Mouse (Mus musculus) 3134 (cell line): ENCODE measurements around the gene Adamts3.

Experiments
- DNase-seq: peaks from one replicate; pipeline ENCODE4 v3.0.0-alpha.2; 2011; ENCODE audit warnings: low spot score; ENCODE audit not compliant: insufficient read length; ENCODE audit errors: extremely low read depth

Adamts3 gene

DNA sequence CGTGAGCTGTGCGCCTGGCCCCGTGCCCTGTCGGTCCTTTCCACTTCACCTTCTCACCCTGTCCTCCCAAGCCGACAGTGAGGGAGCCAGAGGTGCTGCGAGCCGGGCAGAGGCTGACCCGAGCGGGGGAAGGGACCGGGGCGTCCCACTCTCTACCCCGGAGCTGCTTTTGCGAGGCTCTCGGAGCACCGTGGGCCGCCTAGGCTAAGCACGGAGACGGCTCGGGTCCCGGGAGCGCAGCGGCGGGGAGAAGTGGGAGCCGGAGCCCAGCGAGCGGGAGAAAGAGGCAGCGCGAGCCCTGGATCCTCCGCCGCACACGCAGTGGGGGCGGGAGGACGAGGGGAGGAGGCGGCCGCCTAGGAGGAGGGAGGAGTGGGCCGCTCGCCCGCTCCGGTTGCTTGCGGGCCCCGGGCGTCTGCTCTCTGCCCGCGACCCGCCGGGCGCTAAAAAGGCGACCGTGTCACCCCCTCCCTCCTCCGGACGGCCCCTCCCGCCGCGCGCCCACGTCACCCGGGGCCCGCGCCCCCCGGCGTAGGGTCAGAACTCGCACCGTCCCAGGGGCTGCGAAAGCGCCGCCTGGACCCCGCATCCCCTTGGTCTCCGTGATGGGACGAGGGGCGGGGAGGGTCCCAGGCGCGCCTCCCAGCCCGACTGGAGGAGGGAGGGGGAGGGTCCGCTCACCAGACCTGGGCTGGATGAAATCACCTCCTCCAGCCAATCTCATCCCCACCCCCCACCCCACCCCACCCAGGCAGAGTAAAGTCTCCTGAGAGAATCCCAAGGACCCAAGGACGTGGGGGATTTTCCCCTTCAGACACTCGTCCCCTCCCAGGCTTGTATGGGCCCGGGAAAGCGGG lies at the start of gene Adamts3:
Adamts3 (minus strand) TSS at position 284 of the 857 bp plus-strand sequence.
- no peak for DNase-seq

DNA sequence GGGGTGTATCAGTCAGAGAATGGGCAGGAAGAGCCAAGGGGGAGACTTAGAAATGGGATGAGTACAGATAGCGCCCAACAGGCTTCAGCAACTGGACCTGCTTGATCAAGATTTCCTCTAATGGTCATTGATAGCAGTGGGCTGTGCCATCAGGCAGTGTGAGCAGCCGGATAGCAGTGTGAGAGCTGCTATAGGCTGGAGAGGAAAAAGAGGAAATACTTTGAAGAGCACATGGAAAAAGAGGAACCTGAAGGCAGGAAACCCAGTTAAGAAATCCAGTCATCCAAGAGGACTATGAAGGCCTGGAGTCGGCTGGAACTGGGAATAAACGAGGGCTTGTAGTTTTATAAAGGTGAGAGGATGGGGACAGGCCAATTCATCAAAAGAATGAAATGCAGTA lies 48.4 kb upstream of the Adamts3 start:
- DNase-seq, result no peak

DNA sequence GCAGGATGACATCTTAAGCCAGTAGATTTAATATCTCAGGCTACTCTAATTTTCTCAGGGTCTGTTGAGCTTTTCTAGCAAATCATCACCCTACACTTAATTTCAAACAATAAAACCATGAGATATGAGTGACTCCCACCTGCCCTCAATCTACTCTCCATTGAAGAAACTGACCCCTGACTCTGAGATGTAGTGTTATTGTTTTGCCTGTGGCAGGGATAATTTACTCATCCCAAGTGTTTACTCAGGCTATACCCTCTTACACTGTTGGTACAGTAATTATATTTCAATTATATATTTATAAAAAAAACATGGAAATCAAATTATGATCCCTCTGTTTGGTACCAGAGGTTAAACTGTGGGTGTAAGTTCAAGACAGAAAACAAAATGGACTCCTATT lies 29.2 kb upstream of the Adamts3 start:
- DNase-seq, result no peak

DNA sequence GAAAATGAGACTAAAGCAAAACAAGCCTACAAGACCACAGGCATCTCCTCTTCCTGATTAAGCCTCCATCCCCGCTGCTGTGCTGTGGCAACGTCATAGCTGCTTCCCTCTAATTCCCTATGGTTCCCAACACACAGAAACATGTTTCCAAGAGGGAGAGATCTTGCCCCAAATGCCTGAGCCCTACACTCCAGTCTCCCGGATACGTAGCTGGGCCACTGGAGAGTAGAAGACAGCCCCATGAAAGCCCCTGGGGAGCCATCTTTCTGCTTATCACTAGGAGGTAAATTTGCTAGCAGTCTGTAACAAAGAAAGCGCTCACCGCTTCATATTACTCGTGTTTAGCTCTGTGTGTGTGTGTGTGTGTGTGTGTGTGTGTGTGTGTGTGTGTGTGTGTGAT lies 28.8 kb upstream of the Adamts3 start:
- no peak for DNase-seq

DNA sequence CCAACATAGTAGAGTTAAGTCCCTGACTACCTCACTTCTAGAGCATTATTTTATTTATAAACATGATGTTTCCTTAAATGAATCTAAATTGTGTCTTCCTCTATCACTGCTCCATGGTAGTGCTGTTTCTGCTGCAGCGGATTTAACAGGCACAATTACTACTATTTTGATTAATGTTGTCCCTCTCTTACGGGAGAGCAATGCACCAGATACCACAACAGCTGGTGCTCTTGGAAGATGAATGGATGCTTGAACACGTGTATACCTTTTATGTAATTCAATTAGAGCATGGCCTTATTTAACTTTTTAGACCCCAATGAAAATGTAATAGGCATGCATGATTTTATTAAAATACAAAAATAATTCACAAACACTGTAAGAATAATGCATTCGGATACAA lies 28.4 kb upstream of the Adamts3 start:
- DNase-seq, result no peak

DNA sequence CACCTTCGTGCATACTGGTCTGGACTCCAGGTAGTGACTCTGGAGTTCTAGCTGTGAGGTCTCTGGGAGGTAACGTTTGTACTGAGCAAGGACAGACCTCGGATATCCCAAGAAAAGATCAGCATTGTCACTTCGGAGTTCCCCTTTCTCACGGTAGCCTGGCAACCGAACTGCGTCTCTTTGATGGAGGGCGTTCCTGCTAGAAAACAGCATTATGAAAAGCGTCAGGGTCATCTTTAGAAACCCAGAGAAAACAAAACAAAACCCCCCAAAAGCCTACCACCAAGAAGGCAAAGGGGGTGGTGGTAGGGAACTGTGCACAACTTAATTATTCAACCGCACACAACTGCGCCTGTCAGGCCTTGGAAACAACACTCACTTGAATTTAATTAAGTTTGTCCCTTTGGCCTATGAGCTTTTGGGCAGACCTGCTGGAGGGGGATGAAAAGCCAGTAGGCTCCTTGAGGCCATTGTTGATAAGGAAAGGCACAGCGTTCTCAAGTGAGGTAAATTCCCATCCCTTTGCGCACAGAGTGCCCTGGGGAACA lies 23.8 kb upstream of the Adamts3 start:
- DNase-seq, result no peak

DNA sequence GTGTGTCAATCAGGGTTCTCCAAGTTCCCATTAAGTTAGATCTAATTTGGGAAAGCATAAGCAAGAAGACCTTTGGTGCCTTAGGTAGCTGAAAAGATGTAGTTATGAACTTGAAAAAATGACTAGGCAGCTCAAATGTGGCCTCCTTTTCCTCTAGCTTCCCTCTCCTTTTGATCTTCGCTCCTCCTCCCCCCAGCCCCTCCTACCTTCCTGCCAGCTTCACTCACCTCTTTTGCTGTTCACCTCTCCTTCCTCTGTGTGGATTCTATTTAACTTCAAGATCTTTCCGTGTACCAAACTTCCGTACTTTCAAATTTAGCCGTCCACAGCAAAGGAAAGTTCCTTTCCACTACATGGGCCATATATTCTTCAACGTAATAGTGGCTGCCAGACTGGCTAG lies 17.9 kb upstream of the Adamts3 start:
- DNase-seq, result no peak

DNA sequence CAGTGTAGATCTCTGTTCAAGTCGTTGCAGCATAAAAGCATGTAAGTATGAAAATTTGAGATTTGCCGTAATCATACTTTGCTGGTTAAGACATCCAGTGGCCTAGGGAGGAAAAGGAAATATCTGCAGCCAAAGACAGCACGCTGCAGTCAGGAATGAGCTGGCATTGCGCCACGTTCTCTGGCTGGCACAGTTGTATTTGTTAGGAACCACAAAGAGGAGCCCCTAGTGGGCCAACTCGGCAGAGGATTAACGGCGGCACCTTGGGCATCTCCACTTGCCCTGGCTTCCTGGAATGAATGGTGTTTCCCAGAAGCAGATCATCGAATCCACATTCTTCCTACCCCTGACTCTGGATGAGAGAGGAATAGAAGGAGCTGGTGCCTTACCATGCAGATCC lies 14.4 kb upstream of the Adamts3 start:
- DNase-seq, result no peak

DNA sequence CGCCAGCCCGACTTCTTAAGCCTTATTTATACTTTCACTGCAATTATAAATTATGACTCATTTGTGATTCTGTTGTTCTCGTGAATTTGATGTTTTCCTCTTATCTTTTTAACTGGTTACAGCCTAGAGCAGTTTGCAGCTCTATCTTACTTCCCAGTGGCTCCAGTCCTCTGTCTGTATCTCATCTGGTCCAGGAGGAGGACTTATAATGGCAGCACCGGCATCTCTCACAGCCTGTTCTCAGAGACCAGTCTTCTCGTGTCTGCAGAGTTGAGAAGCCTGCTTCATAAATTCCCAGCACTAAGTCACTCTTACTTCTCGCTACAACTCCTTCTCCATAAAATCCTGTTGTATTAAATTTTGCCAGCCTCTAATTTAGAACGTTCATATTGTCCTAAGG lies 12.4 kb upstream of the Adamts3 start:
- DNase-seq, result no peak

DNA sequence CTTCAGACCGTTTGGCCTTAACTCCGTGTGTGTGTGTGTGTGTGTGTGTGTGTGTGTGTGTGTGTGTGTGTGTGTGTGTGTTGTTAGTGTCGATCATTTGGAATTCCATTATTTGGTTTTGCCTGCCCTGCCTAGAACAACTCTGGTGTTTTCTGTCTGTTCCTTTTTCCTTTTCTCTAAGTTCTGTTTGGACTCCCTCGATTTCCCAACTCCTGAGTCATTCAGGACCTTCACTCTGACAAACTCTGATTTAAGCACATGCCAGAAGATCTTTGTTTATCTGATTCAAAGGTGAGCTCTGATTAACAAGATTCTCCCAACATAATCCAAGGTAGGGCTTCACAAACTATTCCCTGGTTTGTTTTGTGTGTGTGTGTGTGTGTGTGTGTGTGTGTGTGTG lies 1.9 kb upstream of the Adamts3 start:
- DNase-seq, result no peak

DNA sequence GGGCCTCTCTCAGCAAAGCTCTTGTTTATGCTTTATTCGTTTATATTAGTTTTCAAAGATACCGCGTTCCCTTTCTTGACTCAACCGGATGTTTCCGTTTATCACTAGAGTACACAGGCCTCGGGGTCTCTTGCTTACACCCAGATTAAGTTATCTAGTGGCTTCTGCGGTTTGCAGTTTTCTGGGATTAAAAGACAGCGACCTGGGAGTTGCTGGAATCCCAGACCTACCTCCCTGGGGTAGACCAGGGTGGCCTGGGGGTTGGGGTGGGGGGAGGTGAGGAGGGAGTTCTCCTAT lies 722 bp upstream of the Adamts3 start:
- no peak for DNase-seq

DNA sequence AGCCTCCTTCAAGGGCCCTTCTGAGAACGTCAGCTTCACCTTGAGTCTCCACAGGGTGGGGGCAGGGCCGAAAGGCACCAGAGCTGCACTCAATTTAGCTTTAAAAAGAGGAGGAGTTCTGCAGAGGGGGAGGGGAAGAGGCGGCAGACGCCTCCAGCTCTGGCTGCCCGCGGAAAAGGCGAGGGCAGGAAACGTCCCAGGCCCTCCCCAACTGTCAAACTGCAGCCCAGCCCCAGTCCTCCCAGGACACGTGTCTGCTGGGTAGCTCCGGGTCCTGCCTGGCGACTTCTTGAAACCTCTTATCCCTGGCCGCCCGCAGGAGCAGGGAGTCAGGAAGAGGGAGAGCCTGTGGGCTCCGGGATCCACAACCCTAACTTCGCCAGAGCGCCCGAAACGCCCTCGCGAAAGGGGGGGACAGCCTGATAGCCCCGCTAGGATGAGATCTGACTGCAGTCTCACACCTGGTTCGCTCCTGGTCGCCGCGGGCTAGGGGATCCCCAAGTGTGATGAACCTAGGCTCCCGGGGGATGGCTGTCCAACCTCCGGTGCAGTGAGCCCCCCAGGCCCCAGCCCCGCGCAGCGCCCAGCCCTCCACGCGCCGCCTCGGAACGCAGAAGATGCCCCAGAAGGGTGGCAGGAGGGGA lies 921 bp downstream of the Adamts3 start:
- DNase-seq, result no peak

DNA sequence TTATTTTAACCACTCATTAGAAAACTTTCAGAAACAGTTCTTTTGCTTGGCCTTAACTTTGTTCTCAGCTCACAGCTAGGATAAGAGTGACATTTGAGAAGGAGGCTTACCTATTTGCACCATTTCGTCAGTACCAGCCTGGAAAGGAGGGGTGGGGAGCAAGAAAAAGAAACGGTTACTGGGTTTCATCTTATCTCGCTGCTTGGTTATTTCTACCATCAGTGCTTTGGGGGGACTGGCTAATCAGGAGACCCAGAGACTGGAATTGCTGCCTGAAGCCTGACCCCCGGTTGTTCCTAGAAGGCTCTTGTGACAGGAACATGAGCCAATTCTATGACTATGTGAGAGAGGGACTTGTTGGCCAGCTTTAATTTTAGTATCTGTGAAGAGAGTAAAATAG lies 1.7 kb downstream of the Adamts3 start:
- DNase-seq, result no peak

DNA sequence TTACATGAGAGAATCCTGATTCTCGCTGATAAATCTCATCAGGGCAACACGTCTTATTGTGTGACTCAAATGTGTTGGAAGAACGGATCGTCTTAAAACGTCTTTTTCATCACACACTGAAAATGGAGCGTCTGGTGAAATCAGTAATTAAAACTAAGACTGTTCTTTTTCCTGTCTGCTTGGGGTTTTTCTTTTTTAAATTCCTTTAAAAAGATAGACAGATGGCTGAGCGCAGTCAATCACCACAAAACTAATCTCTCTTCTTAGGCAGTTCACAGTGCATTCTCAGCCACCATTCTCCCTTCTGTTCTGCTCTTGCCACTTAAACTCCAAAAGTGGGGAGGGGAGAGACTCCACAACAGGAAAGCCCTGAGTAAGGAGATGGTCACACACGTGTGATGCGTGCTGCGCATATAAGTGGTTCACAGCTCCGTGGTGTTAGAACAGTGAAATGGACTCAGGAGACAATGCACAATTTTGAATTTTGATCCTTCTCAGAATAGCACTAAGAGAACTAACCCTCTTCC lies 4.2 kb downstream of the Adamts3 start:
- no peak for DNase-seq

DNA sequence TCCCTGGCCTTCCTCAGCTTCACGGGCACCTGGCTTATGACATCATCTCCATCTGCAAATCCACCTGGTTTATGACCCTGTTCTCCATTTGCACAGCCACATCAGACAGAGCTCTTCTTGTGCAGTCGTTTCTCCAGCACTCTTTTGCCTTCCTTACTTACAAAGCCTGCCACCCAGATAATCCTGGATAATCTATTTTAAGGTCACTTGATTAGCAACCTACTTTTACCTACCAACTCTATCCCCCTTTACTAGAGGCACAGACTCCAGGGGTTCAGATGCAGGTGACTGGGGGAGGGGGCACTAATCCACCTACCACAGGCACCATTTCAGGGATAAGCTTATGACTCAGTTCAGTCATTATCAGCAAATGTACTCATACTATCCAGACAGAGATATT lies 10.5 kb downstream of the Adamts3 start:
- DNase-seq, result no peak

DNA sequence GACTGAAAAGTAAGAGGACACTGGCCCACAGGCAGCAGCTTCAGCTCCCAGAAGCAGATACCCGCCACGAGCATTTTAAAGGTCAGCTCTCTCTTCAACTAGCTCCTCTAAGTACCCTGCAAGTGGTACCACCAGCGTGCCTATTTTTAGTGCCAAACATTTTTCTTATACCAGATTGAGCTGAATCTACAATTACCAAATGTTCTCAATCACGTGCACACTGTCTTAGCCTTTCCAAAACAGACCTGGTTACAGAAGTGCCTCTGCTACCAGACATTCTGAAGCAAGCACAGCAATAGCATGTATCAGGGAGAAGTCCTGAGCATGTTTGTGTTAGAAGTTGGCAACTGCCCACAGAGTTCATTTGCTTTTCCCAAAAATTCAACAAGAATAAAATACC lies 23.5 kb downstream of the Adamts3 start:
- DNase-seq, result no peak

DNA sequence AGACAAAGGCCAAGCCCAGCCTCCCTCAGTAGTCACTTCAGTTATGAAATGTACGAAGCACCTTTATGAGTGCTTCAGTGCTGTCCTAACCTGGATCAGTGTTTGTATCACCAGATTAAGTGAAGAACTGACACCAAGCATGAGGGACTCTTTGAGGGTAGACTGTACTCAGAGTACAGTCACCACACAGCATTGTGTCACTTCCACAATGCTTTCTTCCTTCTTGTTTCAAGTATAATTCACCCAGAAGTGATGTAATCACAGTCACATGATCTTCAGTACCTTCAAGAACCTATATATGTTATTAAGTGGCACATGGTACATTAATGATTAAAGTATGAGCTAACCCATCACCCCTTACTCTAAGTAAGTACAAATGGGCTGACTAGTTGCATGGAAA lies 24.3 kb downstream of the Adamts3 start:
- no peak for DNase-seq

DNA sequence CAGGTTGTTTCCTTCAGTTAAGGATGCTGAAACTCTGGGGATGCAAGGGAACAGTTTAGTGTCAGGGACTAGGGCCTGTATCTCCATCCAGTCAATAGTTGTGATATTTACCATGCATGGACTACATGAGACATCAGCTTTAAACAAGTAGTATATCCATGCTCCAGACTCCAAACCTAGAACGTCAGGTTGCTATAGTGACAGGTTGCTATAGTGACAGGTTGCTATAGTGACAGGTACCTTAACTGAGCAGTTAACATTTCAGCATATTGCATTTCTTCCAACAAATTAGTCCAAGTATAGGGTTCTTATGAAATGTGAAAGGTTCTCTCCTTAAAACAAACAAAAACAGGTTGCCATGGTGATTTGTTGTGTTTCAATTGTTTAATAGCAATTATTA lies 36.6 kb downstream of the Adamts3 start:
- no peak for DNase-seq

DNA sequence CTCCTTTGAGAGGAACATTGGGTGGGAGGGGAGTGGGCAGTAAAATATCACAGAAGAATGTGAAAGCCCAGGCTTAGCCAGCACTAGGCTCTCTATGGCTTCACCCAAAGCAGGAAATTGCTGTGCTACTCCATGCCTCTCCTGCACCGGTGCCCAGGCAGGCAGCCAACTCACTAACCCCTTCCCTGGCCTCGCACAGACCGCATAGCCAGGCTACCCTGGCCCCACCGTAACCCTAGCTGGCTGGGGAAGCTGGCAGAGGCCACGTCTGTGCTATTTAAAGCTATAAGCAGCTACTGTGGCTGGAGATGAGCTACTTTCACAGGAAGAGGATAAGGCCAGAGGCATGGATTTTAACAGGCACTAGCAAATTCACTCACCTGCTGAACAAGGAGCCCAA lies 38.8 kb downstream of the Adamts3 start:
- DNase-seq, result peak; percentile 1

DNA sequence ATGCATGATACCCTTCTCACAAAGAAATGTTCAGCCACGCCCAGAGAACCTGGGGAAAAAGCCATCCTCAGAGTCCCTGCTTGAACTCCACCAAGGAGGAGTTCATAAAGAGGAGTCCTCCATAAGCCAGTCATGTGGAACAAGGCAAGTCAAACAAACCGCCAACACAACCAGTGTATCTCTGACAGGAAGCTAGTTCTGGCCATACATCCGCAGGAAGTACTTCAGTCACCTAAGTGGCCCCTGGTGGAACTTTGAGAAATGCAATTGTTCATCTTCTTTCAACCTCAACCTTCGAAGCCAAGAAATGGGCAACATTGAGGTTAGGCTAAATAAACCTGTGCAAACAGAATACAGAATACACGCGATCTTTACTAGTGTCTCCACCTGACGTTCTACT lies 39.7 kb downstream of the Adamts3 start:
- DNase-seq, result no peak

DNA sequence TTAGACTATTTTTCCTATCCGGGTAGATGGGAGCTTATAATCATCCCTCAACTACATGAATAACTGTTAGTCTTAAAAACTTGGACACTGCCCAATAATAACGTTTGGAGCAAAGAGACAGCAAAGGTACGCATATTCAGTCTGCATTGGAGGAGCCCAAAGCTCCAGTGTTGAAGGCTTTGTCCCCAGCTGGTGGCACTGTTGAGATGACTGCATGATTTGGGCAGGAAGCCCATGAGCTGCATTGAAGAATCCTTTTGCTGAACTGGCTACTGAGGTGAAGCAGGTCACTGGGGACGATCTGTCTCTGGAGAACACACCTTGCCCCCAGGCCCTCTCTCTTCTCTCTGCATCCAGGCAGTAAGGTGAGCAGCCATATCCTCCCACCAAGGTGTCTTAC lies 43.5 kb downstream of the Adamts3 start:
- no peak for DNase-seq

DNA sequence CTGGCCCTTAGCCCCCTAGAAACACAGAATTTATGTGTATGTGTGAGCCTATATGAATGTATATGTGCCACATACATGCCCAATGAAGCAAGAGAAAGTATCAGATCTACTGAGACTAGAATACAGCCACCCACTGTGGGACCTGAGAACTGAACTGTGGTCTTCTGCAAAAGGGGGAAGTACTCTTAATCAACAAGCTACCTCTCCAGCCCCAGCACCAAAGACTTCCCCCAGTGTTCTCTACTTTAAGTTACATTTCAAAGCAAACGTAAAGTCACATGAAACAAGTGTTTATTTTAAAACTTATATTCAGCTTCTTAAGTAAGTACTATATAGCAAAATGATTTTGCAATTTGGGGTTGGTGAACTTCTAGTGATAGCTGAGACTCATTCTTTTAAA lies 62.0 kb downstream of the Adamts3 start:
- DNase-seq, result no peak
